Mouse (Mus musculus) yolk sac, embryonic 10.5 days (tissue): ENCODE measurements around the gene Slc26a3.

Experiments
- DNase-seq: peaks from one replicate; pipeline ENCODE4 v3.0.0-alpha.2; 2017; ENCODE audit warnings: low spot score

Slc26a3 gene

DNA sequence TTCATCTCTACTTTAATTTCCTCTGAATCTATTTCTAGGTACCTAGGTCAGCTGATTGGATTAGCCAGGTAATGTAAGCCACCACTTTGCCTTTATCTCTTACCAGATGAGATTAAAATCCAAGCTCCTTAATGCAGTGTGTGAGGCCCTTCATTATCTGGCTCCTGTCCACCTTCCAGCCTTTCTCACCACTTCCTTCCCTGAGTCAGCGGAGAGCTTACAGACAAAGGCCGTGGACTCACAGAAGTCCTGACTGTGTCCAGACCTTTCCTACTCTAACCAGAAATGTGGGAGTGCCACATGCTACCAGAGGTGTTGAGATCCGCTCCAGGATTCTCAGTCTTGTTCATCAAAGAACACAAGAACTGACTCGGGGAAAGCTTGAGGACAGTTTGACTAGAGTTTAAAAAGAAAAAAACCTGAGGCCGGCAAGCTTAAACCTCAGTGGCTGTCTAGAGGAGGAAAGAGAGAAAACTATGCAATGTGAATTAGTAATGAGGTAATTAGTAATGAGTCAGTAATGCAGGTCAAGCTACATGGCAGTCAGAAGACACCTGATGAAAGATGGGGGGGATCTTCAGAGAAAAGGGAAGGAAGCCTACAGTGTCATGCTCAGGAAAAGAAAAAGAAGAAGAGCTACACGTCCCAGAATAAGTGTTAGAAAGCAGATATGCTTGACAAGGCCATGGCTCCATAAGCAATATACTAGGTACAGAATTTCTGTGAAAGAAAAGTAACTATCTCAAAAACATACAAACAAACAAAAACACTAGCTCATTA, 123.2 kb downstream of the Slc26a3 start:
- DNase-seq, result no peak

DNA sequence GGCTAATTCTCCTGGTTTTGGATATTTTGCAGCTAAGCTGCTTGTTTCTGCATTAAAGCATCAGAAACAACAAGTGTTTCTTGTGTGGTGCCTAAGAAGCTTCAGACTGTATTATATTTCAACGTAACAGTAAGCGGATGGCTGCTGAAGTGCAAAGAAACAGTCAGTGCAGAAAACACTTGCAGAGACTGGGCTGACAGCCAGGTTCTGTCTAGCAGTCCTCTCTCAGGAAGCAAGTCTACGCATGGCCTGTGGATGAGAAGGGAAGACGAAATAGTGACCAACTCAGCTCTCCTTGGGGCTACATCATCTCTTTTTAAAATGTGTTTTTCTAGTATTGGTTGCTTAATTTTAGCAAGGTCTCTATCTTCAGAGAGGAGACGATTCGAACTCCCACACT, 129.4 kb downstream of the Slc26a3 start:
- no peak for DNase-seq

DNA sequence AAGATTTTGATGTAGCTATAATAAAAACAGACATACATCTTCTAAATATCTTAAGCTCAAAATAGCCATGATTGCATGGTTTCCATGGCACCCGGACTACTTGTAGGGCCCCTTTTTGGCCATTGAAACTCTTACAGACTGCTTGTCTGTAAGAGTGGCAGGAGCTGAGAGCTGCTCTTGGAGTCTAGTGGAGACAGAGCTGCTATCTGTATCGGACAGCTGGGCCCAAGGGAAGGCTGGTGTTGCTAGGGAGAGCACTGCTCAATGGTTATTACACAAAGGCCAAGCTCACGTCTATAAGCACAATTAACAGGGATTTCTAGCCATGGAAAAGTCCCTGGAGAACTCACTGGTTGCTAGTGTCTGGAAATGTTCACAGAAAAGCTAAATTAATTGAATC, 130.7 kb downstream of the Slc26a3 start:
- DNase-seq, result no peak
